Mouse (Mus musculus): Measurements from ENCODE around the gene Slc43a1.

The Slc43a1 gene

DNA sequence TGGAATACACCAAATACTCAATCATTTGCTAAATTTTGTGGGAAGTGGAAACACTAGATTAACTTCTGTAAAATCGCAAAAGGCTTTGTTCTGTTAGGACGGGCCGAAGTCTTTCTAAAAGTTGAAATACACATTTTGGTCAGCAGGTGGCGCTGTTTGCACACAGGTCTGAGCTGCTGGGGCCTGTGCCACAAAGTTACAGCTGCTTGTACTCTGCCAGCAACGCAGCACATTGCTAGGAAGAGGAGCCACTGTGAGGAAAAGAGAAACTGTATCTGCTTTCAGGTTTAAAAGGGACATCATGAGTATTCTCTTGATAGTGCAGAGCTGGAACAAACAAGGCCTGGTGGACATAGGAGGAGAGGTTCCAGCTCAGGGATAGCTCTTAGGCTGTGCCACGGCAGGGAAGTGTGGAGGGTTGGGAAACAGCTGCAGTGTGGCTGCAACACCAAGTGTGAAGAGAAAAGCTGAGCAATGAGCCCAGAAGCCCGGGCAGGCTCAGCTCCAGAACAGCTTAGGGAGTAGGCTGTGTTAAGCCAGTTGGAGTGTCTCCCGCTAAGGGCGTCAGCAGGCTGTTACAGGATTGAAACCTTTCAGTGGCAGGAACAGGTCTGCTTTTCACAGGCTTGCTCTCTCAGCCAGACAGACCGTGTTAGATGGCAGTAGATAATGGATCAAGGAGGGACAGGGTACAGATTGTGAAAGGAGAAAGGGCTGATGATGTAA is 6.8 kb upstream of the Slc43a1 start:
- peak; percentile 76 to 78 for DNase-seq

DNA sequence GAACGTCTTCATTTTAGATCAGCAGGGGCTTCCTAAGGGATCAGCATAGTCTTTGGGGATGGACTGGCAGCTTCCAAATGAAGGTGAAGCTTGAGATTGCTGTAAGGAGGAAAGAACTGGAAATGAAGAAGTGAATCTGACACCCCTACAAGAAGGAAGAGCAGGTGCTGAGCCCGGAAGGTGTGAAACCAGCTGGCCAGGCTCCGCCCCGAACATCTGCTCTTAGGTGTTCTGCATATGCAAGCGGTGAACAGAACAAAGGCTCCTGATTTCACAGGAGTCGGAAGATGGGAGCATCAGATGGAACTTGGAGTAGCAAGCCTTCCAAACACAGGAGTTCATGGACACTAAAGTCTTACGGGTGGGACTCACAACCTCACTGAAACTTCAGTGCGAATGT is 1.5 kb upstream of the Slc43a1 start:
- DNase-seq, result no peak

DNA sequence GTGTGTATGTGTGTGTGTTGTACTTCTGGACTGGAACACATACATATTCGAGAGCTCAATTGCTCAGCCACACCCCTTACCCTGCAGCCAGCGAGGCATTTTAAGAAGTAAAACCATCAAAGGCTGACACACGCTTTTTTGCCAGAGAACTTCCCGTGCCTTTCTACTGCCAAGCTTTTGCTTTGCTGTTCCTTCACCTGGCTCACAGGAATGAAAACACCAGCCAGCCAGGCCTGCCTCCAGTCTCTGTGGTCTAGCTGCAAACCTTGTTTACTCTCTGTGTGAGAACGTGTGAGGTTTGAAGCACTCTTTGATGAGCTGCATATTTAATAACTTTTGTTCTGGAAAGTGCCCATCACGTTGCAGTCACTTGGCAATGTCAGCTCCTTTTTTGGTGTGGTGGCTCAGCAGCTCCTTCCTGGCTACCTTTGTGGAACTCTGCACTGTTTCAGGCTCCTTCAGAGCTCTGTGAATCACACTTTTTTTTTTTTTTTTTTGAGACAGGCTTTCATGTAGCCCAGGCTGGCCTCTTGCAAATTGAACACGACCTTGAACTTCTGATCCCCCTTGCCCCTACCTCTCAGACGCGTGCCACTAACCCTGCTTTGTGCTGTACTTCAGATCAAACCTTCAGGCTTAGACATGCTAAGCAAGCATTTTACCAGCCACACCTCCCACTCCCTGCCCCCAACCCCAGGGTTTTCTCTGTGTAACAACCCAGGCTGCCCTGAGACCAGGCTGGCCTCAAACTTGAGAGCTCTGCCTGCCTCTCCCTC is 645 bp upstream of the Slc43a1 start:
- no peak for DNase-seq

DNA sequence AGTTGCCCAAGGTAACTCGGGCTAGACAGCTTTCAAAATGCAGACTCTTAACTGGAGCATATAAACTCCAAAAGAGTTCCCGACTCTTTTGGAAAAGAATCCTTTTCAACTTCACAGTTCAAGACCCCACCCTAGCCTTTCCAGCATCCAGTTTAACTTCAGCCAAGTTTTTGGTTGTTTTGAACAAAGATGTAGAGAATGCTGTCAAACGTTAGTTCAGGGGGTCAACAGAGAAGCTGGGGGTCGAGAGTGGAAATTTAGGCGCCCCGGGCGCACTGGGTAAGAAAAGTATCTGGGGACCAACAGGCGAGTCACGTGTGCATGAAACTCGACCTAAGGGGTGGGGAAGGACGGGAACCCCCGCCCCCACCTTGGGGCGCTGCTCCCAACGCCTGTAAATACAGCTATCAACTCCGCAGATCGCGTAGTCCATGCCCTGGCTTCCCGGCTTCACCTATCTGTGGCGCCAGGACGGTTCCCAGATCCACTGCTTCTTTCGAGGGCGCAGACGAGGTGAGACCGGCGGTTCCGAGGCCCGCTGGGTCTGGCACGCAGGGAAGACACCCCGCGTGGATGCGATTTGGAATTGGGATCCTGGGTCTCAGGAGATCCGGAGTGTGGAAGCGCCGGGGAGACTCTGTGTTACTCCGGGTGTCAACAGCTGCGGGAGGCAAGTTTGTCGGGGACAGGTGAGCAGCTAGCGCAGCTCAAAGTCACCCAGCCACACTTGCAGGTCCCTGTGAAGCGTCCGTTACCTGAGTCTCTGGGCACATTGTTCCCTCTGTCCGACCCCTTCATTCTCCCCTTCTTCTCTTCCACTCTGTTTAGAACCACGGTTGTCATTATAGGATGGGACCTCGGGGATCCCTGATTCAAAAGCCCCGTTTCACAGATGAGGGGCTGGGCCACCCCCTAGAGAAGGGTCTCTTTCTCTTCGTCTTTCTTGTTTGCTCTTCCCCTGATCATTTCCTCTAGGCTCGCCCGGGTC is 637 bp downstream of the Slc43a1 start:
- peak; percentile 13 to 25 for DNase-seq

DNA sequence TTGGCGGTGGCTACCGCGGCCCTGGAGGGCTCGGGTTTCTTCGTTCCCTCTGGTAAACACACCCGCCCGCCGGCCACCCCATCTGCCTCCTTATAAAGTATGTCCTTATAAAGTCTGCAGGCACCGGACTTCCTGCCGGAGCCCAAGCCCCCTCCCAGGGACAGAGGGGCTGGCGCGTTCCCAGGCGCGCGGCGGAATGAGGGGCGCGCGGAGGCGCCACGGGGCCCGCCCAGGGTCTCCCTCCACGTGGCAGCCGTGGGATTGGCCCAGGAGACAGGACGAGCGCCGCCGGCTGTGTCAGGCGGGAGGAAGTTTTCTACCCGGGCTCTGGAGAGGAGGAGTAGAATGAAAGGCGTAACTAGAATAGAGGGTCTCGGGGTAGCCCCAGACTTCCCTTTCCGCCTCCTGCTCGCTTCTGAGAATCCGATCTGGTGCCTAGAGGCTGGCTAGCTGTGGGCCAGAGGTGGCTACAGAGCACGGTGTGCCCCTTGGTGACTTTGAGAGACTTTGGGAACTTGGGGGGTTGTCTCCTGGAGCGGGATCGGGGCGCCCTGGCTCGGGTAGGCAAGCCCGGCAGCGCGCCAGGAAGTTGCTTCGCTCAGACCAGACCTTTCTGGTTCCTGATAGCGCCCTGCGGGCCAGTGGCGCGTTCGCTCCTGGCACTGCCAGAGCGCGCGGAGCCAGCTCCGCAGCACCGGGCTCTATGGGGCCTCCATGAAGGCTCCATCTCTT is 1.5 kb downstream of the Slc43a1 start:
- DNase-seq, result peak; percentile 32 to 39

DNA sequence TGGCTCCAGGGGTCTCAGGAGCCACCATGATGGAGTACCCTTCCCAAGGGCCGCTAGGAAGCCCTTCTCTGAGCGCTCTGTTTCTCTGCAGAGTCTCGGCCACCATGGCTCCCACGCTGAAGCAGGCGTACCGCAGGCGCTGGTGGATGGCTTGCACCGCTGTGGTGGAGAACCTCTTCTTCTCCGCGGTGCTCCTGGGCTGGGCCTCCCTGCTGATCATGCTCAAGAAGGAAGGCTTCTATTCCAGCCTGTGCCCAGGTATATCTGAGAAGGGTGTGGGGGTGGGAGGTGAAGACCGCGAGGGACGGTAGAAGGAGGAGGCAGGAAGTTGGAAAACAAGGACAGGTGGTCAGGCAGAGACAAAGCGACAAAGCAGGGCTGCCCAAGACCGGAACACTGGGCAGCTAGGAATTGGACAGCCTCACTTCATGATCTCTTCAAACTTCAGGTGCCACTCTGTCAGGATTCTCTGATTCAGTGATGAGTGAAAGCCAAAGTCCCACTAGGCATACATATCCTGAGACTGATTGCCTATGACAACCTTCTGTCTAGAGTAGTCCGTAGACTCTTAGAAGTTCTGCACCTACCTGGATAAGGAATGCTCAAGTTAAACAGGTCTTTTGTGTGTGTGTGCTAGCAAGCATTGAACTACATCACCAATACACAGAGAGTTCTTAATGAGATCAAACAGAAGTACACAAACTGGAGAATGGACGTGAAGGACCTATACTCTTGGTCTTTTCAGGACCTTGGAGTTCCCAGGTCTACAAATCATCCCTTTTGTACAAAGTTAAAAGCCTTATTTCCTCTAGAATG is 2.3 kb downstream of the Slc43a1 start:
- no peak for DNase-seq

DNA sequence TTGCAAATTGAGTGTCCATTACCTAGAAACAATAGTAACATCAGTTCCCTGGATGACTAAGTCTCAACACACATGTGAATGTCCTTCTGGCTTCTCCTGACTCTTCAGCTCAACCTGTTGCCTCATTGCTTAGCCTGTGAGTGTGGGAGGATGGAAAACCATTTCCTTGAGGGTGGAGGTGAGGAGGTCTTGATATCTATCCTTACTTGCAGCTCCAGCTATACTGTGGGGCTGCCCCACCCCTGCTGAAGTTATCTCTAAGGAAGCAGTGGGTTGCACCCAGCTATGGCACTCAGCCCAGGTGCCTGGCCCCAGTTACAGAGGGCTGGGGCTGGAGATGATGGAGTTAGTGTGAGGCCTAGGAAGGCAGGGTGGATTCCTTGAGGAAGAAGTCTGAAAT is 3.3 kb downstream of the Slc43a1 start:
- peak in 1 of 2 experiments; percentile 20 for DNase-seq

DNA sequence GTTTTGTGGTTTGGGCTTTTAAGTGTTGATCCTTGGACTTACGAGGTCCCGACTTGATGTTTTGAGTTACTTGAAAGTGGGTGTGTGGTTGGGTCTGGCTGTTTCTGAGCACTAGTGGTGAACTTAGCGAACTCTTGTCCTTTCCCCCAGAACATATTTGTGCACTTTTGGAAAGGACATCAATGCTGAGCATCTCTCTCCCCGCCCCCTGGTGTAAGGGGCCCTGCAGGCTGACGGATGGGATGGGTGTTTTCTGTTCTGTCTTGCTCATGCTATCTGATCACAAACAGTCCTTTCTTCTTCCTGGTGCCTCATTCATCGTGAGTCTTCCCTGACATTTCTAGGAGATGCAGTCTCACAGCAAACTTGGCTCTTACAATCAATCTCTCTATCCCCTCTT is 5.0 kb downstream of the Slc43a1 start:
- DNase-seq, result no peak

DNA sequence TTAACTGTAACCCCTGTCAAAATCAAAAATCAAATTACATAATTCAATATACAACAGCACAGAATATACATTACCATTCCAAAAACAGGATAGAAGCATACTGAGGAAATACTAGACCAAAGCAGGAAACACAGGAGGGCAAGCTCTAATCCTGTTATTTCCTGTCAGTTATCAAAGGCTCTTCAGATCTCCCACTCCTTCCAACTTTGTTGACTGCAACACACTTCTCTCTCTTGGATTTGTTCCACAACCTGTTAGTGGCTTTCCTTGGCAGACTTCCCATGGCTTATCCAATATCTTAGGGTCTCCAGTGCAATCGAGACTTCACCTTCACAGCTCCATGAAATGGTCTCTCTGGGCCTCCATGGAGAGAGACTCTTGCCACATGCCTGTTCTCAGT is 6.6 kb downstream of the Slc43a1 start:
- DNase-seq, result no peak

DNA sequence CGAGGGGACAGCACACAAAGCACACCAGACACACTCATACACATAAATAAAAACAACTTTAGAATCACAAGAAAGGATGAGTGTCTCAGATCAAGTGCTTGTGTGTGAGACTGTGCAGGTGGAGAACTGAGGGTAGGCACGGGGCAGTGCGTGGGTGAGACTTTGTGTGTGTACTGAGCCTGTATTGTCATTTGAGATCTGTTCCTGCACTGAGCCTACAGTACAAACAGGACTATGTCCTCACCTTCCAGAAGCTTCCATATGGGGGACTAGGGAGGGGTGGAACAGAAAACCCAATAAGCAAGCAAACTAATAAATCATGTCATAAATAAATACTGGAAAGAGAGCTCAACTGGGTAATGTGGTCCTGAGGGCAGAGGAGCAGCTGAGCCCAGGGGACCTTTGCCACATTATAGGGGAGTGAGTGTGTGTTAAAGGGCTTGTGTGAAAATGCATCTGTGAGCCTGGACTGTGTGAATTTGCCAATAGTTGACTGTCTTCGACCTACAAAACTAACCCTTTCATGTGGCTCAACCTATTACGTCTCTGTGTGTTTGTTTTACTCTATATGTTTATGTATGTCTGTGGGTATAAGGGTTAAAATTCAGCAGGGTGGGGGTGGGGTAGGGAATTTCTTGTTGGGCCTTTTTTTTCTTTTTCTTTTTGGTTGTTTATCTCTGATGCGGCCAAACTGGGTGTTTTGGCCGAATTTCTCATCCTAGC is 11.9 kb downstream of the Slc43a1 start:
- DNase-seq, result no peak

DNA sequence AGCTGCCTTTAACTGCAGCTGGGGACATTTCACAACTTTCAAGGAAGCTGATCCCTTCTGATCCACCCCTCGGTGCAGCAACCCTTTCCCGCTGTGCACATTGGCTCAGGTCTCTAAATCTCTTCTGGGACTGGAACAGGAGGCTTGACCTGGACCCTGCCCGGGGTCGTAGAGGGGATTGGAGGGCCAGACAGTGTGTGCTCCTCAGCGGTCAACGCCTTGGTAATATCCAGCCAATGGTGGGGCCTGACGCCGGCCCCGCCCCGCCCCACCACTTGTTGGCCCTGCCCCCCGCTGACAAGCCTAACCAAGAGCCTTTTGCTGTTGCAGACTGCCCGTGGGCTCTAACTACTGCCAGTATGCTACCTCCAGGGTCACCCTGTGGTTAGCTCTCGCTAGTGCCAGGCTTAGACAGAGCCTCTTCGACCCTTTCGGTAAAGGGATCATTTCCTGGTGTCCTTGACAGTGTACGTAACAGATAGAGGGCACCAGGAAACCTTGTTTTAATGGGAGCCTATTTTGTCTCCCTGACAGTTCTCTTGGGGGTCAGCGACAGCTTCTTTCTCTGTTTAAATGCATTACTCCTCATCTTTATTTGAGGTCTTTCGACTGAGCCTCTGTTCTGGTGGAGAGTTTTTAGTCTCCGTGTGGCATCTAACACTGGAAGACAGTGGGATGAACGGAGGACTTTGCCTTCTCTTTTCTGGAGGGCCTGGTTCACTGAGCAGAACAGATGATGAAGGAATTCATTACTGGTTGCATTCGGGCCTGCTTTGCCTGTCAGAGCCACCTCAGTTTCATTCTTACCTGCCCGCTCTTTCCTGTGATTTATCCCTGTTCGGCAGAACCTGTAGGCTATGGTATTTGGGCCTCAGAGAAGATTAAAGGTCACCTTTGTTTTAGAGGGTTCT is 12.7 kb downstream of the Slc43a1 start:
- DNase-seq, result peak; percentile 74 to 81

DNA sequence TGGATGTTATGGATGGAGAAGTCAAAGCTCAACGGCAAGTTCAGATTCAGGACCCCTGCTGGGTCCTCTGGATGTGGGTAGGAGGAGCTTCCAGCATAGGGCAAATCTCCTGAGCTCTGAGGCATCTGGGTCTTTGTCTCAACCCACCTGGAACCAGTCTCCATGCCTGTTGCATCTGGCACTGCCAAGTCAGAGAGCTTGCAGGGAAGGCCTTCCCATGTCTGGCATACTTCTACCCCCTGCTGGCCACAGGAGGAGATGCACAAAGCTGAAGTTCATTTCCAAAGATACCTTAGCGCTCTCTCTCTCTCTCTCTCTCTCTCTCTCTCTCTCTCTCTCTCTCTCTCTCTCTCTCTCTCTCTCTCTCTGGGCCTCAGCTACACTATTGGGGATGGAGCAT is 17.1 kb downstream of the Slc43a1 start:
- peak; percentile 50 to 51 for DNase-seq

DNA sequence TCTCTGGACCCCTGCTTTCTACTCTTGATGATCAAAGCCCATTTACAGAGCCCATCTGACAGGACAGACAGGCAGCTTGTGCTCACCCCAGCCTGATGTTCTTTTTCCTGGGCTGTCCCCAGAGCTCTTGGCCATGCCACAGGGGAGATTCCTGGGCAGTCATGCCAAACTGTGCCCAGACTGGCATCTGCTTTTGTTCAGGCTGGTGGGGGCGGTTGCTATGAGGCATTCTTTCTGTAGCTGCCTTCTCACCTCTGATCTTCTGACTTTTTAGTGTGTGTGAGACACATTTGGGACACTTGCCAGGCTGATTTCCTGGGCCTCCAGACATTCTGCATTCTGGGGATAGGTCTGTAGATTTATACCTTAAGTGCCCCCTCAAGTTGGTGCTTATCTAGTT is 19.9 kb downstream of the Slc43a1 start:
- no peak for DNase-seq

DNA sequence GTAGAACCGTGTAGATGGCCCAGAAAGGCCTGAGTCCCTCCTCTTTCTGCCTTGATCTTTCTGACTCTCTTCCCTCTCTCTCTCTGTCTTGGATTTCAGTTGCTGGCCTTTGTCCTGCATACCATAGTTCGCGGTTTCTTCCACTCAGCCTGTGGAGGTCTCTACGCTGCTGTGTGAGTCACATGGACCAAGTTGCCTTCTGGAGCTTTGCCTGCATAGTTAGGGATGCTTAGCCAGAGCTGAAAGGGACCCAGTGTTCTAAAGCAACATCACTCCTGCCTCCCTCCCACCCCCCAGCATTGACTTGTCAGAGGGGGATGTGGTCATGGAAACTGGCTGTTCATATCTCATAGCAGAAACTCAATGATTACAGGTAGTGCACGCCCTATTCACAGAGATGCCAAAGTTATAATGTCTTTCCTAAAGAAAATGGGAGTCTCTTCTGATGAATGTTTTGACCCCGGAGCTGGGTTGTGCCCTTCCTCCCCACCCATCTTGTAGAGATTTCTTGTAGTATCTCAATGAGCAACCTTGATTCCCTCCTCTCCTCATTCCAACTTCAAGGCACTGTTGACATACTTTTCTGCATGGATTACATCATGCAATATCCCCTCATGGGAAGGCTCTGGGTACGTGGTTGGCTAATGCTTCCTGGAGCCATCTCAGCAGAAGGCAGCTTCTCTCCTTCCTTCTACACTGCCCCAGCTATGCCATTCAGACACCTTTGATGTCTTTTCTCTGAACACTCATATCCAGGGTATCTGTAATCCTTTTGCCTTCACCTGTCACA is 21.5 kb downstream of the Slc43a1 start:
- no peak for DNase-seq

DNA sequence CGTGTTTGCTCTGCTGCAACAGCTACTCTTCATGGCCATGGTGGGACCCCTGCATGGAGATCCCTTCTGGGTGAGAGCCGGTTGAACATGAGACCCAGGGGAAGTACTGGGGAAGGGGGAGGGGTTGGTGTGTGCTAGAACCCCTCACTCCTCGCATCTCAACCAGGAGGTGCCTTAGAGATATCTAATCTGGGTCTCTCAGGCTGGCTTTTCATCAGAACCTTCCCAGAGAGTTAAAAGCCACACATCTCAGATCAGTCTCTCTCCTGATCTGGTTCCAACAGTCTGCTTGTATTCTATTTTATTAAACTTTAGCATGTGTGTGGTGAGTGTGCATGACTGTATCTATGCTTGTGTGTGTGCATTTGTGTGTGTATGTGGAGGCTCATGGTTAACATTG is 22.8 kb downstream of the Slc43a1 start:
- DNase-seq, result no peak

DNA sequence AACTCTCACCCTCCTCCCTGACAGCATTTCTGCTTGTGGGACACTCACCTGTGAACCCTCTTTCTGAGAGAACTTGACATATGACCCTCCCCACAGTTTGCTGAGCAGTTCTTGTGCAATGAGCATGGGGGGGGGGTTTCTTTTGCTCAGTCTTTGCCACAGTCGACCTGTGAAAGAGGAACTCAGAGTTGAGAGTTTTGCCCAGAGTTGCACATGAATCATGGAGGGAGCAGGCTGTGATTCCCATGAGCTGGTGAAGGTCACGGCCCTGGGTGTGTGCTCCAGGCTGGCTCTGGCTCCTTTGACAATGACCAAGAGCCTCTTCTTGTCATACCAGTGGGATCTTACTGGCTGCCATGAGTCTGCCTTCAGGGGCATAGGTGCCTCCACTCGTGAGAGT is 23.6 kb downstream of the Slc43a1 start:
- DNase-seq, result no peak

DNA sequence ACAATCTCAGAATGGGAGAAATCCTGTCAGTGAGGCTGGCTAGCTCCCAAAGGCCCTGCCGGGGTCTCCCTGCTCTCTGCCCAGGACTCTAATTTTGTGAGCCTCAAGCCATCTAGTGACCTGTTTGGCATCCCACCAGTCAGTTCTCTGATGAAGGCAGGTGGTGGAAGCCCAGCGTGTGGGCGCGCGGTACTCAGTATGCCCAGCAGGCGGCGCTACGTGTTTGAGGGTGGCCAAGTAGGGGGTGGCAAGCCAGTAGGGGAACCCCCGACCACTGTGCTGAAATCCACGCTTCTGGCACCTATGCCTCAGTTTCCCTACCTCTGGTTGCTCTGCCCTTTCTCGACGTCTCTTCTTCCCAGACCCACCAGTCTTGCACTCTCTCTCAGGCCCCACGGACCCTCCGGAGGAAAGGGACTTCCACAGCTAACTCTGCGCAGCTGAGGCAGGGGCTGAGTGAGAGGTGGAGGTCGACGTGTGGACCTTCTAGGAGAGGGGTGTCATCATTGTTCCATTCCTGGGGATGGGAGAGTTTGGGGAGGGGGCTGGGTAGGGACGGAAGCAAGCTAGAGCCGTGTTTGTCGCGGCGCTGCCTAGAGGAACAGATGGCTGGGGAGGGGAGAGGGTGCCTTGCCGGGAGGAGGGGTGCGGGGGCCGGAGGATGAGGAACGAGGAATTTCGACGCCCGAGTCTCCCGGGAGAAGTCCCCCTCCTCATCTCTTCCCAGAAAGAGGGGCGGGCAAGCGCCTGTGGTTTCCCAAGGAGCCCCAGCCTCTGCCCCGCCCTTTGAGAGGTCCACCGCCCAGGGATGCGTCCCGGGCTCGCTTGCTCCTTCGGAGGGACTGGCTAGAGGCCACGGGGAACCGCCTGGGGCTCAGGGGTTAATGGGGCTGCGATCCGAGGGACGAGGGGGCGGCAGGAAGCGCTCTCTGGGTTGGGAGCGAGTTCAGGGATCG is 27.2 kb downstream of the Slc43a1 start:
- peak; percentile 35 to 45 for DNase-seq

DNA sequence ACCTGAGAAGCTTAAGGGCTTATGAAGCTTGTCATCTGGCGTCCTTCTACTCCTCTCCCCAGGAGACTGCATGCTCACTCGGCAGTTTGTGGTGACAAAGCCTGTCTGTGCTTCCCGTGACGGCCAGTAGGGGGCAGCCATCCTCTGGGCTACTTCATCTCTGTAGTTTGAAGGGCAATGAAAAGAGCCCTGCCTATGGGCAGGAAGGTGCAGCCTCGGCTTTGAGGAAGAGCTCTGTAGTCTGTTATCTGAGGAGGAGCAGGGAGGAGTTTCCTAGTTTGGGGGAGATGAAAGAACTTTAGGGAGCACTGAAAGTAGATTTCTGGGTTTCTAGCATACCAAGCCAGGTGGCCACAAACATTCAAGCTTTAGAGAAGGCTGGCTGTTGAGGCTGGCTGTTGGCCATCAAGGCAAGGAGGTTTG is 29.9 kb downstream of the Slc43a1 start:
- DNase-seq, result peak; percentile 52 to 60
